Mouse (Mus musculus): ENCODE data around the gene Gm11037.

DNA sequence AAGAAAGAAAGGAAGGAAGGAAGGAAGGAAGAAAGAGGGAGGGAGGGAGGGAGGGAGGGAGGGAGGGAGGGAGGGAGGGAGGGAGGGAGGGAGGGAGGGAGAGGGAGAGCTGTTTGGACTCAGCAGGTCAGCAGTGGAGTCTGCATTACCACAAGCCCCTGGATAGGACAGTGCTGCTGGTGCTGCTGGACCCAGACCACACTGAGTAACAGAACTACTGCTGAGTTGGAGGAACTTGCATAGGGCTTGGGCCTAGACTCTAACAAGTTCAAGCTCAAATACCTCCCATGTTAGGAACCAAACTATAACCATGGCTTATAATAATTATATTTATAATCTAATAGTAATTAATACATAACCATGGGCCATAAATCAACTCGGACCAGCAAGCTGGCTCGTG lies 2.4 kb upstream of the Gm11037 start:
- TF ChIP-seq MAX (IDR thresholded peaks at IDR 0.05; ENCODE audit: low read depth): no peak
- TF ChIP-seq POLR2A (IDR thresholded peaks at IDR 0.05; ENCODE audit: insufficient read length, low read depth): no peak
- TF ChIP-seq E2F4 (IDR thresholded peaks at IDR 0.05; ENCODE audit: insufficient read depth): no peak
- no peak for TF ChIP-seq TCF12 (IDR thresholded peaks at IDR 0.05; ENCODE audit: insufficient read depth, poor library complexity, severe bottlenecking)
- no peak for TF ChIP-seq USF1 (IDR thresholded peaks at IDR 0.05; ENCODE audit: low read depth)
- TF ChIP-seq MYOG (IDR thresholded peaks at IDR 0.05; ENCODE audit: control insufficient read depth in 1 of 3, insufficient read depth in 1 of 3, insufficient read length in 2 of 3, low read depth in 2 of 3): no peak
